Mouse (Mus musculus) spleen, postnatal 4 days (tissue): Measurements from ENCODE around the gene Dhx35.

Experiments
- DNase-seq, 2 experiments: peaks; one replicate each; pipeline ENCODE4 v3.0.0; 2022; ENCODE audit warnings: low spot score in 2 of 2

The Dhx35 gene

GRCm38 (mm10) chr2:158893171-158893853, 98.7 kb downstream of the Dhx35 start:
- DNase-seq, result no peak

DNA sequence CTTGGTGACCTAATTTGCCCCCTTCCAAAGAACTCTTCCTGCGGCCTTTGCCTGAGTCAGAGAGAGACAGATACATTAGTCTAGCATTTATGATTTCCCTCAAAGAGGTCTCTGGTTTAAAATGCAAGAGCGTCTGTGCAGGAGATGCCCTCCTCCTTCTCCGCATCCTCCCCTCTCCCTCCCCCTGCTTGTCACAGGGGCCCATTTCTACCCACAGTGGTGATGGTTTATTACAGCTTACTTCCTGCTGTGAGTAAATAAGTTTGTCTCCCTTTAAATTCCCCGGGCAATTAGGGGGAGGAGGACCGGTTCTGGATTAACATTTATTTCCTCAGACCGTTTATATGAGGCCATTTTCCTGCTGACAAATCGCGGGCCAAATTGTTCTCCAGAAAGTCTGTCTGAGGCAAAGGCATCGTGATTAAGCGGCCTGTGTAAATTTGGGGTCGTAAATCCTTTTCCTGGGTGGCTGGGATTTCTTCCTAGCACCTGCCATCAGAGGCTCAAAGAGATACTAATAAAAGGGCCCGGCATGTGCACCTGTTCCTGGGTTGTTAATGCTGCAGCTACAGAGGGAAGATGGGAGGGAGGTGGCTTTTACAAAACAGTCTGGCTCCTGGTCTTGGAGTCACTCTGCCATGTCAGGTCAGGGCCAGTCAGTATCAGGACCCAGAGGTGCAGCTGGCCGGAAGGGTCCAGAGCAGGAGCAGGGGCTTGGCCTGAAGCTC, 104.0 kb downstream of the Dhx35 start:
- no peak for DNase-seq
